Mouse (Mus musculus): ENCODE measurements at regions not wholly inside any gene's neighbourhood (a gene's known extent, or its start where the extent isn't known, plus 50 kb on each side); places are given as distances from the start of the nearest gene placed in this dataset.

DNA sequence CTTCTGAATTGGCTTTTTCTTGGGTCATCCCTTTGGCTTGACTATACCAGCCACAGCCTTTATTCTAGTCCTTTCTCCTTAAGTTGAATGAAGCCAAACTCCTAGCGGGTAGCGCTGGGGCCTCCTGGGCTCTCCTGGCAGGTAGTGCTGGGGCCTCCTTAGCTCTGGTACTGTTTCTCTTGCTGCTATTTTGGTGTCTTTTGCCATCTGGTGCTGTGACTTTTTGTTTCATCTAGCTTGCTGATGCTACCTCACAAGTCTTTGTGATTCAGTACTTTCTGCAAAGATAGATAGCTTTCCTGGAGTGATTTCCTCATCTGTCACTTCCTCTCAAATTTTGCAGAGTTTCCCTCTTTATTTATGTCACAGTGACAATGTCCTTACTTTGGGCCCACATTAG is 90.1 kb downstream of the Tmem200c start:
- TF ChIP-seq CTCF (IDR thresholded peaks at IDR 0.05; ENCODE audit: low read depth), result no peak
- WGBS, result 95% methylated on average over 2 of the region's 2 CpGs
- DNase-seq (no peak), ATAC-seq (ENCODE audit: insufficient read depth) (no peak)
- Histone ChIP-seq H3K27me3 (ENCODE audit: insufficient read depth, low read length) (no peaks in the 10 kb centered on the region), H3K27ac (ENCODE audit: low read depth) (no peak overlapping the region), H3K4me1 (ENCODE audit: insufficient read depth) (no peaks in the 10 kb centered on the region), H3K4me3 (ENCODE audit: low read depth, low read length) (no peak overlapping the region), H3K36me3 (ENCODE audit: insufficient read depth) (no peaks in the 10 kb centered on the region), H3K9ac (no peak overlapping the region), H3K4me2 (no peak overlapping the region), H3K9me3 (ENCODE audit: low read depth, low read length) (no peaks in the 10 kb centered on the region)

DNA sequence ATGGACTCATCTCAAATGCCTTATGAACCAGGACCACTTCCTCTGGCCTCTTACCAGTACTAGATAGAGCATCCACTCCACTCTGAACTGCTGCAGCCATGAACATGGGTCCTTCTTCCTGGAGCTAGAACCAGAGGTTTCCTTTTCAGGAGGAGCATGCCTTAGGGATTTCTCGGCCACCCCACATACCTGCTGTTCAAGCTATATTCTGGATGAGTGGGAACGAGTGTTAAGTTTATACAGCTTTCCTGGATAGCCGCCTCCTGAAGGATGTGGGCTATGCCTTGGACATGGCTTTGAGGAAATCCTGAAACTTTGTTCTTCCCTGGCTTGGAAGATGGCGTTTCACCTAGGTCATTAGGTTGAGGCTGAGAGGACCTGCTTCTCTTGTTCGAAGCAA is 91.8 kb downstream of the Tmem200c start:
- no peak for TF ChIP-seq CTCF (IDR thresholded peaks at IDR 0.05; ENCODE audit: low read depth)
- Histone ChIP-seq H3K9me3 (ENCODE audit: low read depth, low read length) (no peaks in the 10 kb centered on the region), H3K9ac (no peak overlapping the region), H3K4me1 (ENCODE audit: insufficient read depth) (no peaks in the 10 kb centered on the region), H3K27ac (ENCODE audit: low read depth) (no peak overlapping the region), H3K4me3 (ENCODE audit: low read depth, low read length) (no peak overlapping the region), H3K36me3 (ENCODE audit: insufficient read depth) (no peaks in the 10 kb centered on the region), H3K4me2 (no peak overlapping the region), H3K27me3 (ENCODE audit: insufficient read depth, low read length) (no peaks in the 10 kb centered on the region)
- ATAC-seq (ENCODE audit: insufficient read depth) (no peak), DNase-seq (no peak)
- WGBS, result 88% methylated on average over 5 of the region's 5 CpGs

DNA sequence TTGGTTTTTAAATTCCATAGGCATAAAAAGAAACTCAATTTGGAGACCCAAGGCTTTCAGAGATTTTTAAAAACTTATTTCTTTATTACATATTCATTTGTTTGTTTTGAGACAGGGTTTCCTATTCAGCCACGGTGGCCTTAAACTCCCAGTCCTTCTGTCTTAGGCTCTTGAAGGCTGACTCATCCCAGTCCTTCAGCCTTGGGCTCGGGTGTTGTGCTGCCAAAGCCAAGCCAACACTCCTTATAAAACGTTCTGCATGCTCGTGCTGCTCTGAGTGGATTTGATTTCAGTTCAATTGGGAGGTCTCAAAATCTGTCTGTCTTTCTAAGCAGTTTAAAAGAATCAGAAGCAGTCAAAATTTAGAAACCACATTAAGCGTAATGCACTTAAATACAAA is 96.8 kb downstream of the Tmem200c start:
- no peaks in the 10 kb centered on the region for H3K27me3 ChIP-seq (ENCODE audit: insufficient read depth, low read length)
- ATAC-seq (ENCODE audit: insufficient read depth) (no peak), DNase-seq (no peak)
- H3K9me3 ChIP-seq (ENCODE audit: low read depth, low read length), result no peaks in the 10 kb centered on the region
- H3K4me3 ChIP-seq (ENCODE audit: low read depth, low read length), result no peak overlapping the region
- H3K36me3 ChIP-seq (ENCODE audit: insufficient read depth), result no peaks in the 10 kb centered on the region
- H3K4me2 ChIP-seq, result no peak overlapping the region
- no peak overlapping the region for H3K27ac ChIP-seq (ENCODE audit: low read depth)
- WGBS, result 76% methylated on average over 5 of the region's 5 CpGs
- no peak for TF ChIP-seq CTCF (IDR thresholded peaks at IDR 0.05; ENCODE audit: low read depth)
- no peak overlapping the region for H3K9ac ChIP-seq
- no peaks in the 10 kb centered on the region for H3K4me1 ChIP-seq (ENCODE audit: insufficient read depth)

DNA sequence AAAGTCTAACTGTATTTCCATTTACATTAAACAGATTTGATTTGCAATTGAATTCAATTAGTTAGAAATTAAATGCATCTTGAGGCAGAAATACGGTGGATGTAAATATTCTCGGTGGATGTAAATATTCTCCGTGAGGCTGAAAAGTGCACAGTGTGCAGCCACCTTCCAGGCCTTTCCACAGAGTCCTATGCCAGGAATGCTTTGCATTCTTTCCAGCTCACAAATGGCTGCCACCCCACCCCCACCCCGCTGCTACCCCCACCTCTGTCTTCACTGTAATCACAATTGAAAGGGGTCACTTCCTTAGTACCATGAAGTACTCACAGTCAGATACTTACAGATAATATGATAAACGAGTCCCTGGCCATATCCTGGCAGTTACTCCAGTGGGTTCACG is 101.0 kb downstream of the Tmem200c start:
- no peak overlapping the region for H3K9ac ChIP-seq
- no peak overlapping the region for H3K4me3 ChIP-seq (ENCODE audit: low read depth, low read length)
- H3K27me3 ChIP-seq (ENCODE audit: insufficient read depth, low read length), result no peaks in the 10 kb centered on the region
- no peaks in the 10 kb centered on the region for H3K4me1 ChIP-seq (ENCODE audit: insufficient read depth)
- ATAC-seq (ENCODE audit: insufficient read depth), result no peak
- 27% methylated on average over 6 of the region's 6 CpGs for WGBS
- DNase-seq, result peak; percentile 13
- no peak overlapping the region for H3K27ac ChIP-seq (ENCODE audit: low read depth)
- H3K36me3 ChIP-seq (ENCODE audit: insufficient read depth), result no peaks in the 10 kb centered on the region
- H3K4me2 ChIP-seq, result no peak overlapping the region
- TF ChIP-seq CTCF (IDR thresholded peaks at IDR 0.05; ENCODE audit: low read depth), result no peak
- H3K9me3 ChIP-seq (ENCODE audit: low read depth, low read length), result no peaks in the 10 kb centered on the region

DNA sequence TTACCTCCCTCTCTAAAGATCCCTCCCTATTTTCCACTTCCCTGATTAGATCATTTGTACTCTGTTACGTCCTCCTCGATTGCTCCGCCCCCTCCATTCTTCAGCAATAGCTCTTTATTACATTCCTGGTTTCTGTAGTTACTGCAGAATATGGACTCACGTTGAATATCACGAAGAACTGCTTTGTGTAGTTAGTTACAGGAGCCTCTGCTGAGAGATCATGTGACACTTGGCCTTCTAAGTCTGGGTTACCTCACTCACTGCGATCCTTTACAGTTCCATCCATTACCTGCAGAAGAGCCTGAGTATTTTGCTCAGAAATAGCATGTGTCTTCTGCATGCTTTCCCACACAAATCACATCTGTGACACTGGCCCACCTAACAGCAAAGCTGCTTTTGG is 102.3 kb downstream of the Tmem200c start:
- TF ChIP-seq CTCF (IDR thresholded peaks at IDR 0.05; ENCODE audit: low read depth), result no peak
- no peaks in the 10 kb centered on the region for H3K27me3 ChIP-seq (ENCODE audit: insufficient read depth, low read length)
- H3K9ac ChIP-seq, result no peak overlapping the region
- no peak overlapping the region for H3K27ac ChIP-seq (ENCODE audit: low read depth)
- H3K4me1 ChIP-seq (ENCODE audit: insufficient read depth), result no peaks in the 10 kb centered on the region
- no peaks in the 10 kb centered on the region for H3K36me3 ChIP-seq (ENCODE audit: insufficient read depth)
- no peak for ATAC-seq (ENCODE audit: insufficient read depth)
- H3K9me3 ChIP-seq (ENCODE audit: low read depth, low read length), result no peaks in the 10 kb centered on the region
- peak; percentile 17 for DNase-seq
- 58% methylated on average over 6 of the region's 6 CpGs for WGBS
- no peak overlapping the region for H3K4me2 ChIP-seq
- H3K4me3 ChIP-seq (ENCODE audit: low read depth, low read length), result no peak overlapping the region

DNA sequence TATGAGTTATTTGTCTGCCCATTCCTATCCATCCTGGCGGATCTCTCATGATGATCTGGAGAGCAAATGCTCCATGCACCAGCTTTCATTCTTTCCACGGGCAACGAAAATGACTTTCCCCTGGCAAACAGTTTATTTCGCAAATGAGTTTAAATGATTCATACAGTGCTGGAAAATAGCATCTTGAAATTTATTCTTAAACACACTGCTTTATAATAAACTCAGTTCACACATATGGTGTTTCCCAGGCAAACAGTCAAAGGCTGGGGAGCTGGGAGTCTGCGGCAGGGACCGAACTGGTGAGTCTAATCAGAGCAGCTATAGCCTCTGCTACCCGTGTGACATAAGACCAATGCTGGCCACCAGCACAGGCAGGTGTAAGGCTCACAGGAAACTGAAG is 106.8 kb downstream of the Tmem200c start:
- Histone ChIP-seq H3K4me3 (ENCODE audit: low read depth, low read length) (no peak overlapping the region), H3K27ac (ENCODE audit: low read depth) (no peak overlapping the region), H3K4me2 (no peak overlapping the region), H3K4me1 (ENCODE audit: insufficient read depth) (no peaks in the 10 kb centered on the region), H3K9me3 (ENCODE audit: low read depth, low read length) (no peaks in the 10 kb centered on the region), H3K27me3 (ENCODE audit: insufficient read depth, low read length) (no peaks in the 10 kb centered on the region), H3K9ac (no peak overlapping the region), H3K36me3 (ENCODE audit: insufficient read depth) (no peaks in the 10 kb centered on the region)
- ATAC-seq (ENCODE audit: insufficient read depth) (no peak), DNase-seq (no peak)
- TF ChIP-seq CTCF (IDR thresholded peaks at IDR 0.05; ENCODE audit: low read depth), result no peak
- WGBS, result 88% methylated on average over 7 of the region's 7 CpGs

DNA sequence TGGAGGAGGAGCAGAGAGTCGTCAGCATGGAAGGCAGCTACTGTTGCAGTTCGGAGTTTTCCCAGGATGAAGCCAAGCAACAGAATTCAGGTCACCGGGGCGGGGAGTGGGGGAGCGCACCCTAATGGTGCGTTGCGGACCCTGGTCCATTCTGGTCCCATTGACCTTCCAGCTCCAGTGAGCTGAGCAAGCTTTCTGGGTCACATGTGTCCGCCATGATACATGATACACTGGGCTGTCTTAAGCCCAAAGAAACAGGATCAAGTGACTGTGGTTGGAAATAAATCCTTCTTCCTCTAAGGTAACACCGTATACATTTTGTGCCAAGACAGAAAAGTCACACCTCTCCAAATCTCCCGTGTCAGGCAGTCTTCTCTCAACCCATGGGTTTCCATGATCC is 107.6 kb downstream of the Tmem200c start:
- Histone ChIP-seq H3K9me3 (ENCODE audit: low read depth, low read length) (no peaks in the 10 kb centered on the region), H3K27me3 (ENCODE audit: insufficient read depth, low read length) (no peaks in the 10 kb centered on the region), H3K4me1 (ENCODE audit: insufficient read depth) (no peaks in the 10 kb centered on the region), H3K4me3 (ENCODE audit: low read depth, low read length) (no peak overlapping the region), H3K4me2 (no peak overlapping the region), H3K36me3 (ENCODE audit: insufficient read depth) (no peaks in the 10 kb centered on the region), H3K9ac (no peak overlapping the region), H3K27ac (ENCODE audit: low read depth) (no peak overlapping the region)
- TF ChIP-seq CTCF (IDR thresholded peaks at IDR 0.05; ENCODE audit: low read depth), result no peak
- DNase-seq (no peak), ATAC-seq (ENCODE audit: insufficient read depth) (no peak)
- 75% methylated on average over 10 of the region's 10 CpGs for WGBS

DNA sequence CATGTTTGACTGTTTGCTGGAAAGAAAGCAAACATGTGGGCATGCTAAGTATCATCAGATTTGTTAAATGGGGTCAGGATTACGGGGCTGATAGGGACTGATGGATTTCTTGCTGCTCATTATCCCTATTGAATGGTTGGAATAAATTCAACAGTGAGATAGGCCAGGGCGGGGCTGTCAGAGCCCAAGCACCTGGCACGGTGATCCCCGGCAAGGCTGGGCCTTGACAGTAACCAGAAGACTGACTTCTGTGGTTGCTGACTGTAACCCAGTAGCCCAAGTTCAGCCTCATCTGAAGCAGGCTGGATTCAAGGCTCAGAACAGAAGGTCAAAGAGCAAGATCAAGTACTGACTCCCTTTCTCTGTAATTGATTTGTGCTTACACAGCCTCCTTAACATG is 109.6 kb downstream of the Tmem200c start:
- Histone ChIP-seq H3K9me3 (ENCODE audit: low read depth, low read length) (no peaks in the 10 kb centered on the region), H3K36me3 (ENCODE audit: insufficient read depth) (no peaks in the 10 kb centered on the region), H3K4me2 (no peak overlapping the region), H3K9ac (no peak overlapping the region), H3K27ac (ENCODE audit: low read depth) (no peak overlapping the region), H3K4me1 (ENCODE audit: insufficient read depth) (no peaks in the 10 kb centered on the region), H3K27me3 (ENCODE audit: insufficient read depth, low read length) (no peaks in the 10 kb centered on the region), H3K4me3 (ENCODE audit: low read depth, low read length) (no peak overlapping the region)
- DNase-seq (no peak), ATAC-seq (ENCODE audit: insufficient read depth) (no peak)
- WGBS, result 61% methylated on average over 4 of the region's 4 CpGs
- no peak for TF ChIP-seq CTCF (IDR thresholded peaks at IDR 0.05; ENCODE audit: low read depth)
